Comparison of ENCODE assay signal across 7 mouse cellular contexts in genomic region chr13:101767809-101768629, GRCm38 (mm10). TPM values are rescaled to one million over a fixed set of nuclear protein-coding genes. Genes with fewer than 3 reads are reported as not detected.
DNase-seq lines count a peak whose midpoint lies in the region; ATAC-seq lines count a peak whose summit lies in the region.

Gene Pik3r1 (minus strand): TSS chr13:101768217.

- peak; percentile 96 for ATAC-seq in embryonic facial prominence, embryonic 12.5 days (ENCODE audit: insufficient number of reproducible peaks, insufficient read depth, low FRiP score, low TSS enrichment)
- ATAC-seq in limb, embryonic 13.5 days (ENCODE audit: low FRiP score, low read depth): peak; percentile 97
- peak; percentile 98 for ATAC-seq in midbrain, embryonic 16.5 days

- no peaks in the 10 kb centered on the region for H3K36me3 ChIP-seq in embryonic facial prominence, embryonic 12.5 days
- no peaks in the 10 kb centered on the region for H3K36me3 ChIP-seq in limb, embryonic 13.5 days
- H3K36me3 ChIP-seq in midbrain, embryonic 16.5 days (ENCODE audit: control insufficient read depth, insufficient read depth, low read length): no peaks in the 10 kb centered on the region

- H3K9me3 ChIP-seq in embryonic facial prominence, embryonic 12.5 days: no peaks in the 10 kb centered on the region
- H3K9me3 ChIP-seq in limb, embryonic 13.5 days: no peaks in the 10 kb centered on the region
- no peaks in the 10 kb centered on the region for H3K9me3 ChIP-seq in midbrain, embryonic 16.5 days (replicated peaks; ENCODE audit: control insufficient read depth, low read length, poor library complexity, severe bottlenecking)

- WGBS in embryonic facial prominence, embryonic 12.5 days: under 1% methylated on average over 66 of the region's 76 CpGs
- WGBS in limb, embryonic 13.5 days: under 1% methylated on average over 74 of the region's 76 CpGs
- under 1% methylated on average over 56 of the region's 76 CpGs for WGBS in midbrain, embryonic 16.5 days

- peak; percentile 99 for DNase-seq in adrenal gland, postnatal 25 days
- DNase-seq in heart, adult 18-20 months: peak; percentile 98
- DNase-seq in kidney, adult 8-10 months: peak; percentile 94 to 96
- peak; percentile 95 to 98 for DNase-seq in spleen, postnatal 10 days (ENCODE audit: low spot score in 2 of 2)

- H3K9ac ChIP-seq in embryonic facial prominence, embryonic 12.5 days: peak within 1 kb of the TSS; percentile 92
- H3K9ac ChIP-seq in limb, embryonic 13.5 days: peak within 1 kb of the TSS; percentile 92
- H3K9ac ChIP-seq in midbrain, embryonic 16.5 days (ENCODE audit: low read depth, low read length): peak within 1 kb of the TSS; percentile 95

- H3K4me1 ChIP-seq in embryonic facial prominence, embryonic 12.5 days: peaks cover 26% of the 10 kb centered on the region
- H3K4me1 ChIP-seq in limb, embryonic 13.5 days: peaks cover 34% of the 10 kb centered on the region
- peaks cover 30% of the 10 kb centered on the region for H3K4me1 ChIP-seq in midbrain, embryonic 16.5 days (ENCODE audit: control insufficient read depth, insufficient read depth, low read length)

- peak within 1 kb of the TSS; percentile 92 for H3K4me2 ChIP-seq in embryonic facial prominence, embryonic 12.5 days (replicated peaks)
- H3K4me2 ChIP-seq in limb, embryonic 13.5 days (replicated peaks): peak within 1 kb of the TSS; percentile 78
- H3K4me2 ChIP-seq in midbrain, embryonic 16.5 days (ENCODE audit: low read length): peak within 1 kb of the TSS; percentile 86

- peak within 1 kb of the TSS; percentile 91 for H3K4me3 ChIP-seq in embryonic facial prominence, embryonic 12.5 days
- H3K4me3 ChIP-seq in limb, embryonic 13.5 days: peak within 1 kb of the TSS; percentile 81
- H3K4me3 ChIP-seq in midbrain, embryonic 16.5 days (ENCODE audit: low read depth, low read length): peak within 1 kb of the TSS; percentile 90

- peak within 1 kb of the TSS; percentile 92 for H3K27ac ChIP-seq in embryonic facial prominence, embryonic 12.5 days
- H3K27ac ChIP-seq in limb, embryonic 13.5 days: peak within 1 kb of the TSS; percentile 95
- peak within 1 kb of the TSS; percentile 97 for H3K27ac ChIP-seq in midbrain, embryonic 16.5 days (ENCODE audit: low read length)

- H3K27me3 ChIP-seq in embryonic facial prominence, embryonic 12.5 days: no peaks in the 10 kb centered on the region
- peaks cover 6% of the 10 kb centered on the region; the same call in 1 of the 2 replicates for H3K27me3 ChIP-seq in limb, embryonic 13.5 days
- no peaks in the 10 kb centered on the region for H3K27me3 ChIP-seq in midbrain, embryonic 16.5 days (ENCODE audit: control insufficient read depth, insufficient read depth, low read depth, low read length)

RNA-seq across cellular contexts. Expression of gene Pik3r1, which starts in this region (rescaled TPM):
- 130 and 193 TPM in 2 replicates for total RNA-seq in adrenal gland, postnatal 25 days (2021)
- polyA plus RNA-seq in embryonic facial prominence, embryonic 12.5 days (2016; fragmentation: Nextera tagmentation; extraction: Ambion mirVana): 36.1 and 36.5 TPM in 2 replicates
- 100 to 1,000 TPM; 103 to 142 TPM for total RNA-seq in heart, adult 18-20 months (2021)
- 44.4 TPM in 2 replicates for polyA plus RNA-seq in limb, embryonic 13.5 days (2015; fragmentation: Nextera tagmentation; extraction: Ambion mirVana)
- polyA plus RNA-seq in midbrain, embryonic 16.5 days (2015; fragmentation: Nextera tagmentation; extraction: Ambion mirVana): 45.7 and 49.1 TPM in 2 replicates

Comparison
In these comparisons a context has a peak if more than half of its experiments do, and no peak if none do; other contexts are left out.
1. Peak in every context shown above with its lines: DNase-seq, ATAC-seq, H3K4me3 ChIP-seq and H3K27ac ChIP-seq.